Mouse (Mus musculus) hindbrain, embryonic 14.5 days (tissue): ENCODE results near the gene Mettl11b. TPM values are rescaled to one million over a fixed set of nuclear protein-coding genes. Genes with fewer than 3 reads are reported as not detected.

Experiments used
- ATAC-seq: fragments of 200-750 bp; cut with Nextera tagmentation; 2 replicates; pipeline ENCODE4 v1.8.0; 2017; ENCODE audit warnings: moderate number of reproducible peaks, mild to moderate bottlenecking, moderate TSS enrichment, moderate library complexity; ENCODE audit not compliant: low FRiP score
- DNase-seq: peaks from one replicate; pipeline ENCODE4 v3.0.0-alpha.2; 2015; ENCODE audit warnings: low spot score
- H3K27ac ChIP-seq: fragments of 300-500 bp; sonication (generic); 2 replicates; pipeline ENCODE4 v1.5.1; 2014; ENCODE audit warnings: mild to moderate bottlenecking, moderate library complexity
- H3K27me3 ChIP-seq: fragments of 300-500 bp; sonication (generic); 2 replicates; pipeline ENCODE4 v1.6.1; 2014; ENCODE audit warnings: mild to moderate bottlenecking, low read length, mixed read lengths; ENCODE audit not compliant: control insufficient read depth, insufficient read depth
- H3K36me3 ChIP-seq: fragments of 300-500 bp; sonication (generic); replicated peaks from 2 replicates; pipeline ENCODE4 v1.6.1; 2014; ENCODE audit not compliant: control insufficient read depth, insufficient read depth
- H3K4me1 ChIP-seq: fragments of 300-500 bp; sonication (generic); replicated peaks from 2 replicates; pipeline ENCODE4 v1.6.1; 2014; ENCODE audit warnings: antibody characterized with exemption, low read length, mixed read lengths; ENCODE audit not compliant: control insufficient read depth, insufficient read depth
- H3K4me2 ChIP-seq: fragments of 300-500 bp; sonication (generic); replicated peaks from 2 replicates; pipeline ENCODE4 v1.6.1; 2014; ENCODE audit warnings: mild to moderate bottlenecking, moderate library complexity
- H3K4me3 ChIP-seq: fragments of 300-500 bp; sonication (generic); replicated peaks from 2 replicates; pipeline ENCODE4 v1.5.1; 2014; ENCODE audit warnings: mild to moderate bottlenecking, low read length
- H3K9ac ChIP-seq: fragments of 300-500 bp; sonication (generic); 2 replicates; pipeline ENCODE4 v1.6.1; 2014
- H3K9me3 ChIP-seq: fragments of 300-500 bp; sonication (generic); 2 replicates; pipeline ENCODE4 v1.6.1; 2016; ENCODE audit warnings: low read length; ENCODE audit not compliant: control insufficient read depth
- WGBS: fragments of 180-500 bp; shearing (Covaris S2); extraction: QIAGEN DNeasy Blood & Tissue Kit; methylation state at CpG from one replicate; pipeline ENCODE4 v1.1.7; 2014; 5-methylcytosine and 5-hydroxymethylcytosine counted together
- polyA plus RNA-seq: library from polyadenylated mRNA; unstranded; fragments of >200 nt; fragmentation: Nextera tagmentation; extraction: Ambion mirVana; gene quantifications from 2 replicates; pipeline ENCODE4 v1.2.1, GENCODE M21; 2014

Mettl11b gene
- polyA plus RNA-seq, 1 experiment from 2014 or later: not detected

DNA sequence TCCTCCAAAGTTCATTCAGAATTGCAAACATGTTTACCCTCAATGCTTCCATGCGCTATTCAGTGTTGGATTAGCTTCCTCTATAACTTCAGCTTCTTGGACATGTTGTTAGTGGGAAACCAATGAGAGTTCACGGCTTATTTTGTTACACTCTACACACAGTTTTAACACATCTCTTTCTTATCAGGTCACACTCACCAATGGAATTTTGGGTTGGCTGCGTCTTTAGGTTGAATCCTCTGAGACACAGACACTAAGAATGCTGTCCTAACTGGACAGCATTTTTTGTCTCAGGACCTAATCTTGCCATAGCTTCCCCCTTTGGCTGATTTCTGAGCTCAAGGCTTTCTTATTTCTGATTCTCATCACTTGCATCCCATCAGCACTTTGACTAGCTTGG lies 25.3 kb downstream of the Mettl11b start:
- H3K4me1 ChIP-seq: no peaks in the 10 kb centered on the region
- no peak overlapping the region for H3K27ac ChIP-seq
- H3K9ac ChIP-seq: no peak overlapping the region
- DNase-seq (no peak), ATAC-seq (no peak)
- H3K36me3 ChIP-seq: no peaks in the 10 kb centered on the region
- no peaks in the 10 kb centered on the region for H3K9me3 ChIP-seq
- 90% methylated on average over 3 of the region's 3 CpGs for WGBS
- no peaks in the 10 kb centered on the region for H3K27me3 ChIP-seq
- H3K4me3 ChIP-seq: no peak overlapping the region
- H3K4me2 ChIP-seq: no peak overlapping the region

GRCm38 (mm10) chr1:163691860-163692259 lies 33.2 kb downstream of the Mettl11b start:
- Histone ChIP-seq H3K27ac (no peak overlapping the region), H3K4me3 (no peak overlapping the region), H3K36me3 (no peaks in the 10 kb centered on the region), H3K9ac (no peak overlapping the region), H3K27me3 (no peaks in the 10 kb centered on the region), H3K9me3 (no peaks in the 10 kb centered on the region), H3K4me1 (no peaks in the 10 kb centered on the region), H3K4me2 (no peak overlapping the region)
- DNase-seq: no peak
- ATAC-seq: no peak
- 87% methylated on average over 3 of the region's 3 CpGs for WGBS

- no peak for DNase-seq
- H3K4me1 ChIP-seq: no peaks in the 10 kb centered on the region
- H3K4me2 ChIP-seq: no peak overlapping the region
- ATAC-seq: no peak
- WGBS: 59% methylated on average over 2 of the region's 2 CpGs
- H3K36me3 ChIP-seq: no peaks in the 10 kb centered on the region
- H3K9me3 ChIP-seq: no peaks in the 10 kb centered on the region
- no peak overlapping the region for H3K4me3 ChIP-seq
- no peak overlapping the region for H3K9ac ChIP-seq
- no peak overlapping the region for H3K27ac ChIP-seq
- H3K27me3 ChIP-seq: no peaks in the 10 kb centered on the region
Observed at GRCm38 (mm10) chr1:163682935-163683430, 42.0 kb downstream of the Mettl11b start.

- DNase-seq (no peak), ATAC-seq (no peak)
- no peak overlapping the region for H3K9ac ChIP-seq
- 51% methylated on average over 3 of the region's 3 CpGs for WGBS
- no peaks in the 10 kb centered on the region for H3K9me3 ChIP-seq
- no peaks in the 10 kb centered on the region for H3K36me3 ChIP-seq
- H3K4me3 ChIP-seq: no peak overlapping the region
- no peak overlapping the region for H3K27ac ChIP-seq
- no peak overlapping the region for H3K4me2 ChIP-seq
- H3K27me3 ChIP-seq: no peaks in the 10 kb centered on the region
- no peaks in the 10 kb centered on the region for H3K4me1 ChIP-seq
Observed at GRCm38 (mm10) chr1:163682127-163682526, 42.9 kb downstream of the Mettl11b start.

- Histone ChIP-seq H3K27me3 (no peaks in the 10 kb centered on the region), H3K27ac (no peak overlapping the region), H3K9me3 (no peaks in the 10 kb centered on the region), H3K4me1 (no peaks in the 10 kb centered on the region), H3K36me3 (no peaks in the 10 kb centered on the region), H3K4me2 (no peak overlapping the region), H3K9ac (no peak overlapping the region), H3K4me3 (no peak overlapping the region)
- no peak for DNase-seq
- no peak for ATAC-seq
- WGBS: over 99% methylated on average over 3 of the region's 3 CpGs
Observed at GRCm38 (mm10) chr1:163672866-163673265, 52.2 kb downstream of the Mettl11b start.

DNA sequence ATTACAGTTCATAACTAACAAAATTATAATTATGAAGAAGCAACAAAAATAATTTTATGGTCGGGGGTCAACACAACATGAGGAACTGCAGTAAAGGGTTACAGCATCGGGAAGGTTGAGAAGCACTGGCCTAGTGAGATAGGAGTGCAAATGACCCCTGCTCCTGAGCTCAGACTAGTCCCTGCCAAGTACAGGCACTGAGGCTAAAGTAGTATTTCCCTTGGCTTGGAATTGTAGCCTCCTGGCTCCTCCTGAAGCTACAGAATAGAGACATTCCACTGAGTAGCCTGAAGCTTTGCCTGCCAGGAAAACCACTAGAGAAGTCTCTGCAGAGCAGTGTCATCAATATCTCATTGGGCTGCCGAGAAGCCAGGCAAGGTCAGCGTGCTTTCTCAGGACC lies 53.7 kb downstream of the Mettl11b start:
- no peak overlapping the region for H3K9ac ChIP-seq
- DNase-seq (no peak), ATAC-seq (no peak)
- no peak overlapping the region for H3K4me2 ChIP-seq
- no peaks in the 10 kb centered on the region for H3K27me3 ChIP-seq
- H3K36me3 ChIP-seq: no peaks in the 10 kb centered on the region
- no peaks in the 10 kb centered on the region for H3K4me1 ChIP-seq
- 79% methylated on average over 4 of the region's 4 CpGs for WGBS
- no peak overlapping the region for H3K27ac ChIP-seq
- H3K9me3 ChIP-seq: no peaks in the 10 kb centered on the region
- H3K4me3 ChIP-seq: no peak overlapping the region

DNA sequence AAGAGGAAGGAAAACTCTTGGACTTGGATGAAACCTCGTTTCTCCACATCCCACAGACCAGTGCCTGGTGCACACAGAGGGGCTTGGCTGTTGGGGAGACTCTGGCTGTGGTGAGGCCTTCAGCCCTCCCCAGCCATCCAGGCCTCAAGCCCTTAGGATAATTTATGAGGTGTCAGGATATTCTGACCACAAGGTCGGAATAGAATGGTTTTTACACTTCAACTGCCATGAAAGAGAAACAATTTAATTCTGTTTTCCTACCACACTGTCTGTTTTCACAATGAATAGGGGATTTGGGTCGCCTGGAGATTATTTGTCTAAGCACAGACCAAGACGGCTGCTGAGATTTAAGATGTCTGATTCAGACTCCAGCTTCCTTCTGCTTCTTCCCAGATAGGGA lies 54.3 kb downstream of the Mettl11b start:
- H3K9me3 ChIP-seq: no peaks in the 10 kb centered on the region
- H3K27ac ChIP-seq: no peak overlapping the region
- WGBS: 18% methylated on average over 4 of the region's 4 CpGs
- H3K27me3 ChIP-seq: no peaks in the 10 kb centered on the region
- no peaks in the 10 kb centered on the region for H3K4me1 ChIP-seq
- no peaks in the 10 kb centered on the region for H3K36me3 ChIP-seq
- DNase-seq (no peak), ATAC-seq (no peak)
- H3K9ac ChIP-seq: no peak overlapping the region
- no peak overlapping the region for H3K4me2 ChIP-seq
- no peak overlapping the region for H3K4me3 ChIP-seq

DNA sequence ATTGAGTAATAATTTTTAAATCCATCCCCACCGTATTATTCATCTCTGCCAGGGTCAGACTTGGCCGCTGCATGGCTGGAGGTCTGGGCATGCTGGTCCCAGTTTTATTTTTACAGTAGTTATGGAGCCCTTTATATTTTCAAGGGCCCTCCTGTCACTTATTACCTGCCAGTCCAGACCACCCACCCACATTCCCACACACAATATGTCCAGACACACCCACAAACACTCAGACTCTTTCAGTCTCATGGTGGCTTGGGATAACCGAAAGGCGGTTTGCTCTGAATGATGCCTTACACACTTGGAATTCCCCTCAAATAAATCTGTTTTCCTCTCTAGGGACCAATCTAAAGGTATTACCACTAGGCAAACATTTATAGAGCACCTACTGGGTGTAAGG lies 55.1 kb downstream of the Mettl11b start:
- H3K27ac ChIP-seq: no peak overlapping the region
- H3K4me2 ChIP-seq: no peak overlapping the region
- H3K4me3 ChIP-seq: no peak overlapping the region
- no peak overlapping the region for H3K9ac ChIP-seq
- no peak for DNase-seq
- no peaks in the 10 kb centered on the region for H3K27me3 ChIP-seq
- no peak for ATAC-seq
- no peaks in the 10 kb centered on the region for H3K4me1 ChIP-seq
- H3K36me3 ChIP-seq: no peaks in the 10 kb centered on the region
- no peaks in the 10 kb centered on the region for H3K9me3 ChIP-seq
- 88% methylated on average over 4 of the region's 4 CpGs for WGBS

DNA sequence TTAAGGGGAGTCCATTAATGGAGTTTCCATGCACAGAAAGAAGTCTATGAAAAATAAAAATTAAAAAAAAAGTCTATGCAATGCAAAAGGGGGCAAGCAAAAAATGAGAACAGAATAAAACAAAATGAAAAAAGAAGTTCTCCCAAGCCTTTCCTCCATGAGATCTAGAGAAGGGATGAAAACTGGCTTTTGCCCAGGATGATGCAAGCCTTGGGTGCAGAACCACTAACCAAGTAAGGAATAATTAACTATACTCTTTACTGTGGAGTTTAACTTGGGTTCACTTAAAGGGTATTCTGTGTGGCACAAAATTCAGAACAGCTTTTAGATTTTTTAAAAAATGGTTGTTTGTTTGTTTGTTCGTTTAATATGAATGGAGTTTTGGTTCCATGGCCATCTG lies 62.6 kb downstream of the Mettl11b start:
- H3K4me2 ChIP-seq: no peak overlapping the region
- no peak overlapping the region for H3K4me3 ChIP-seq
- H3K27me3 ChIP-seq: no peaks in the 10 kb centered on the region
- 88% methylated on average over 1 of the region's 1 CpGs for WGBS
- DNase-seq (no peak), ATAC-seq (no peak)
- H3K9me3 ChIP-seq: no peaks in the 10 kb centered on the region
- H3K9ac ChIP-seq: no peak overlapping the region
- H3K4me1 ChIP-seq: no peaks in the 10 kb centered on the region
- H3K27ac ChIP-seq: no peak overlapping the region
- no peaks in the 10 kb centered on the region for H3K36me3 ChIP-seq

DNA sequence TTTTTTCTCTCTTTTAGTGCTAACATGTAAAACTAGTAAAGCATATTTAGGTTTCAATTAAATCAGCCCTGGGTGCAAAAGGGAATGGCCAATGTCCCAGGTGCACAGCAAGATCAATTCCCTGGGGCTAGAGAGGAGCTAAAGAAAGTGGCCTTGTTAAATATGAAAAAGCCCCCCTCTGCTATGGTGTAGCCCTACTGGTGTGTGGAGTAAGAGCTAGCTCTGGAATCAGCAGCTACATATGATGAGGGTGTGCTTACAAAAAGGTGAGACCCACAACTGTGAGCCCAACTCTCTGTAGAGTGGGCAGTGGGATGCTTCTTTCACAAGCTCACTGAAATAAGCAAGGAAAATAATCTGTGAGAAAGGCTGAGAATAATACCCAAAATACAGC lies 66.5 kb downstream of the Mettl11b start:
- Histone ChIP-seq H3K27ac (no peak overlapping the region), H3K4me3 (no peak overlapping the region), H3K4me1 (no peaks in the 10 kb centered on the region), H3K9ac (no peak overlapping the region), H3K4me2 (no peak overlapping the region), H3K9me3 (no peaks in the 10 kb centered on the region), H3K36me3 (no peaks in the 10 kb centered on the region), H3K27me3 (no peaks in the 10 kb centered on the region)
- no peak for DNase-seq
- no peak for ATAC-seq
